Mouse (Mus musculus) ovary, adult 2 months (tissue): ENCODE measurements around the gene Susd3. TPM values are rescaled to one million over a fixed set of nuclear protein-coding genes. Genes with fewer than 3 reads are reported as not detected.

Experiments used
- polyA plus RNA-seq: library from polyadenylated mRNA; depleted of rRNA; stranded (reverse); fragments of >200 nt; gene quantifications from 2 replicates; pipeline ENCODE4 v1.2.3, GENCODE M21; 2012; rRNA removed

The Susd3 gene
- 160 and 182 TPM in 2 replicates for polyA plus RNA-seq

DNA sequence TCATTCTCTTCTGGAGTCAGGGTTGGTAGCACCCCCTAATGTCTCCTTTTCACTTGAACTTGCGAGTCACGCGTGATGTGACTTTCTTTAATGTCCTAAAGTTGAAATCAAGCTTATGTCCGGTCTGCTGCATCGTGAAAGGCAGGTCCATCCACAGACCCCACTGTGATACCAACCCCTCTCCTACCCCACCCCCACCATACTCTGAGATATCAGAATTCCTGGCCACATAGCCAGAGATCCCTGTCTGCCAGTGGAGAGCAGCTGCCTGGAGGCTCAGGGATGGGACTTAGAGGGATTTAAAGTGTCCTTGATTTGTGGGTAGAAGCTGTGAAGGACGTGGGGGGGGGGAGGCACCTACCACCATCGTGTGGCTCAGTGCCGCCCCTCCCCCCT, at the start of gene Susd3:
Gene Susd3 (minus strand): TSS at position 240 of the 396 bp plus-strand sequence.

GRCm38 (mm10) chr13:49215504-49216219, 32.8 kb downstream of the Susd3 start, which contains the start of gene Card19:
Gene Card19 (minus strand): TSS chr13:49216037.

DNA sequence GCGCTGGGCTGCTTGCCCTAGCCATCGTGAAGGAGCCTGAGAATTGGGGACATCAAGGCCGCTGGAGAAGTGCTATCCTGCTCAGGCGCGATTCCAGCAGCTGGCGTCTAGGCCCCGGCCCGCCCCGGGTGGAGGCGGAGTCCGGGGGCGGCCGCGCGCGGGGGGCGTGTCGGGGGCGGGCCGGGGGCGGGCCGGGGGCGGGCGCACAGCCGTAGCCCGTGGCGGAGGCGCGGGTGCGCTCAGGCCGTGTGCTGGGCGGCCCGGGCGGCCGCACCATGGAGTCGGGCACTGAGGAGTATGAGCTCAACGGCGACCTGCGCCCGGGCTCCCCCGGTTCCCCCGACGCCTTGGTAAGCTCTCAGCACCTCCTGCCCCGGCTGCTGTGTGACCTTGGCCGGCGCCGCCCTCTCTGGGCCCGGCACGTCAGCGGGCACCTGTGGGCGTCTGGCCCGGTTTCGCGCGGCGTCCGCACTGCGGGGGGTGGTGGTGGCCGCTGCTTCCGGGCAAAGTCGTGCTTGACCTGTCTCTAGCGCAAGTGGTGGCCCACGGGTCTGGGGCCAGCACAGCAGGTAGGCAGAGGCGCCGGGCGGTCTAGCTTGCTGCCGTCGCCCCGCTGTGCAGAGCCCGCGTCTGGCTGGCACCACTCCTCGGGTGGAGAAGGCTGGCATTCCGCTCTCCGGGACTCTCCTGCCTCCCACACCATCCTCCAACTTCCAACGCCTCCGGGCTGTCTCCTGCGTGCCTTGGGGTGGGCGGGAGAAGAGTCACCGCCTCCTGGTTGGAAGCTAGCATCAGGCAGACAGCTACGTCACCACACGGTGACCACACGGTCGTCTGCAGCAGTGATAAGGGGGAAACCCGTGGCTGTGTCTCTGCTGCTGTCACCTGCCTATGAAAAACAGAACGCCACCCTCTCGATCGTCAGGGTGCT, 61.0 kb downstream of the Susd3 start, which contains the start of gene Ninj1:
Gene Ninj1 (plus strand): TSS at position 198 of the 931 bp plus-strand sequence.

Other genes with a start within 250 kb of the Susd3 start
- gene Wnk2, start 100.7 kb downstream of the Susd3 start, polyA plus RNA-seq, result 13.9 and 15.1 TPM in 2 replicates
- 199 and 210 TPM in 2 replicates for gene Ninj1, start 61.2 kb downstream of the Susd3 start, polyA plus RNA-seq
- gene Card19, start 32.7 kb downstream of the Susd3 start, polyA plus RNA-seq, result 163 and 237 TPM in 2 replicates
- gene Fgd3, start 71.6 kb upstream of the Susd3 start, polyA plus RNA-seq, result 5.6 and 7.9 TPM in 2 replicates
- gene Bicd2, start 92.9 kb upstream of the Susd3 start, polyA plus RNA-seq, result 39.9 and 43.6 TPM in 2 replicates
- 7.1 and 8.3 TPM in 2 replicates for gene Ippk, start 172.5 kb upstream of the Susd3 start, polyA plus RNA-seq
- gene Tes3-ps, start 244.6 kb upstream of the Susd3 start, polyA plus RNA-seq, result not detected in 2 replicates